Mouse (Mus musculus) monocyte, adult 2 months (primary cell): Measurements from ENCODE around the gene Ctdsp2.
A peak's percentile ranks its signal among the peaks of the same experiment; 100 is the strongest.

Source experiments
- DNase-seq, 2 experiments: peaks; one replicate each; pipeline ENCODE4 v3.0.0; 2022; ENCODE audit warnings: low spot score in 2 of 2, low read depth in 1 of 2

Gene Ctdsp2

DNA sequence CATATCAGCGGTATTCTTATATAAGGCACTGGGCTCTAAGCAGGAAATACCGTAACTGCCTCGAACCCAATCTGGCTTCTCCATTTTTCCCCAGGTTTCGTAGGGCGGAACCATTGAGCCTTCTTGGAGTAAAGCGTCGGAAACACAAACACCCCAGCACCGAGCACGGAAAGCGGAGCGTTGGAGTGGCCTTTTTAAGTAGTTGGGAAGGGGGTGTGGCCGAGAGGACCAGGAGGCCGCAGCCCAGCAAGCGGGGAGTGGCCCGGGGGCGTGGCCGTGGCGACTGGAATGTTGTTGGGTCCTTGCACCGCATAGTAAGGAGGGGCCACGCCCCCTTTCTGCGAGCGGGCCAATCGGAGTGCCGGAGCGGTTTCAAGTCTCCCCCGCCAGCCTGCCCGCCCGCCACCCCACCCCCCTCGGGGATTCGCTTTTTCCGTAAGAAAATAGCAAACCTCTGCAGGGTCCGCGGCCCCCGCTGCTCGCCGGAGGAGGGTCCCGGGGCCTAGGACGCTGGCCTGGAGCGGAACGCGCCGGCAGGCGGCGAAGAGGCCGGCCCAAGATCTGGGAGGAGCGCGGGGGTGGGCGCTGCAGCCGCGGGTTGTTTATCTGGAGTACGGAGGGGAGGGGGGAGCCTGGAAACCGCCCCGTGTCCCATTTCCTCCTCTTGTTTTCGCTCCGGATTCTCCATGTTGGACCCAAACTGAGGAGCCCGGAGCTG is at the start of gene Ctdsp2:
Gene Ctdsp2, plus strand, starts transcription at position 441 of the 718 bp plus-strand sequence.
- peak; percentile 89 for DNase-seq

DNA sequence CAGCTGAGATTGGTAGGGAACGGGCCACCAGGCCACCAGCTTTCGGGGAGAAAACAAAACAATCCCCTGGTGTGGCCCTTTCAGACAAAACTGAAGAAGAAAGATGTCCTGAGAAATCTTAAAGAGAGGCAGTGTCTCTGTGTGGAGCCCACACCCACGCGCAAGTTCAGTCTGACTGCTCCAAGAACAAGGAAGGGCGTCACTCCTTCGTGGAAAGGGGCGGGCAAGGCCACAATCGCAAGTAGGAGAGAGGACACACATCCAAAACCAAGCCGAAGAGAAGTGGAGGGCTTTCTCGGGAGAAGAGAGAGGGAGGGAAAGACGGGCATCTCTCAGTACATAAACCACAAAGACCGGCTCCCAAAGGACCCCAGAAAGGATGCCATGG is 49.7 kb upstream of the Ctdsp2 start:
- no peak for DNase-seq

DNA sequence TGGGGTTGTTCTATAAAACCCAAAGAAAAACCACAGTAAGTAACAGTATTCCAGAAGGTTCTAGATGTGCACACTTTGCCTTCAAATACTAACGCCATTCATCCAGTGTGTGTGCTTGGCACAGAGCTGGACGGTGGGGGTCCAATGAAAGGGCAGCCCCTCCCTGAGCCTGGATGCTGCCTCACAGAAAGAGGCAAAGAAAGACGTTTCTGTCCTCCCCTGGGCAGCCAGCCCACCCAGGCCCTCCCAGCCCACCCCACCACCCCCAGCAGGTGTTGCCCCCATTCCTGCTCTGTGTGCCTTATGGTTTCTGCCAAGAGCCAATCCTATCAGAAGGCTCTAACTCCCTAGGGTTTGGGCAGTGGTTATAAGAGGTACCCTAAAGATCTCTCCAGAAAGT is 49.0 kb upstream of the Ctdsp2 start:
- no peak for DNase-seq

DNA sequence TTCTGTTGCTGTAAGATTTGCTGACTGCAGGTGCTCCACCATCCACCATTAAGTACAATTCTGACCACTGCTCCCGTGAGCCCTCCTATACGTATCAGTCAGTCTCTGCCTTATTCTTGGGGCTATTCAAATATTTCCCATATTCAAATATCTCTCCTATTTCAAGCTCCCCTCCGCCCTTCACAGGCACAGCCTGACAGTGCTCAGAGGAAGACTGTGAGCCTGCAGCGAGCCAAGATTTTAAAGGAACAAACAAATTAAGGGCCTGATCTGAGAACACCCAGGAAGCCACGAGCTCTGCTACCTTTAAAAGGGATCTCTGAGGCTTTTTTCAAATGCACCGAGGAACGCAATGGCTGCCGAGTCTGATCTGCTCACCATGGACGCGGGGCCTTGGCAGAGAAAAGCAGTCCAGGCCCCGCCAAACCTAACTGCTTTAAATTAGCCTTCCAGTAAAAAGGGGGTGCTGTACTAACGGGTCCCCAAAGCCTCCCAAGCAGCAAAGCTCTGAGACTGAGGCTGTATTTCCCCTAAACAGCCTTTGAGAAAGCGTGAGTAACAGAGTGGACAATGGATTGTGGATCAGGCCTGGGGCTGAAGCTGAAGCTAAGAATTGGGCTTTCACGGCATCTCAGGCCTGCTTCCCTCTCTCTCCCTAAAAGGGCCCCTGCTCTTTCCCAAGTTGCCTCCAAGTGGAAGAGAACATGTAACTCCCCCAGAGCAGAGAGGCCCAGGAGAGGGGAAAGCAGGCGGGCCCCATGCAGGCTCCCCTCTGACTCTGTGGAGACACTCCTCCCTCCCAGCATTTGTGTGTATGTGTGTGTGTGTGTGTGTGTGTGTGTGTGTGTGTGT is 48.0 kb upstream of the Ctdsp2 start:
- DNase-seq: no peak

DNA sequence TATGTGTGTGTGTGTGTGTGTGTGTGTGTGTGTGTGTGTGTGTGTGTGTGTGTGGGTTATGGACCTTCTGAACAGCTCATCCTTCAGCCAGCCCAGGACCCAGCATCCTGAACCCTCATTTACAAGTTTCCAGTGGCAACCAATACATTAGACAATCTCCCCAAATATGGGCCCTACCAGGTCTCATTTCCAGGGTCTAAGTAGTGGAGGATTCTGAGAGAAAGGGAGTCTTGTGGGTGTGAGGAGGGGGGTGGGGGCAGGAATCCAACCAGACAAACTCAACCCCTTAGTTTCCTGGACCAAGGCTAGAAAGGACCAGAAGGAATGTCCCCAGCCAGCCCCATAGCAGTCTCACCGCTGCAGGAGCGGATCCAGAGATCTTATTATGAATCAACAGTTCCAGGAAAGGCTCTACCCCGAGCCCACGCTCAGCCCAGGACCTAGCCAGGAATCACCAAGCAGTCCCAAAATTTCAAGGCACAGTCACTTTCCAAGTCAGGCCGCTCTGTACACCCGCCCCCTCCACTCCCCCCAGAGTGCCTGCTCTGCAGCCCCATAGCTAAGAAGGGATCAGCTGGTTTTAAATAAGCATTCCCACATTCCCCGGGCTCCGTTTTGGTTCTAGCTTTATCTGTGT is 47.3 kb upstream of the Ctdsp2 start:
- DNase-seq: no peak

DNA sequence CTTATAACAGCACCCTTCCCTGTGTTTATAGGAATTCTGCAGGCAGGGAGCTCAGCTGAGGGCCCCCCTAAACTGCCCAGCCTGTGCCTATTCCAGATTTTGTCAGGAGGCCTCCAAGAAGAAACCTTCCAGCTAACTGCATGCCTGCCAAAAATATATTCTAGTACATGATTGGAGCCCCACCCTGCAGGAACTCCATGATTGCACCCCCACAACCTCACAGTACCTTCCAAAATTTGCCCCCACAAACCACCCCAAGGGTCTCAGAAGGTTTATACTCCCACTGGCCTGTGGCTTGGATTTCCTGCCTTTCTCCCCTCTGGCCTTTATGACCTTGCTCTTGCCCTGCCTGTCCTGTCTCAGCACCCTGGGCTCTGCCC is 46.8 kb upstream of the Ctdsp2 start:
- no peak for DNase-seq

DNA sequence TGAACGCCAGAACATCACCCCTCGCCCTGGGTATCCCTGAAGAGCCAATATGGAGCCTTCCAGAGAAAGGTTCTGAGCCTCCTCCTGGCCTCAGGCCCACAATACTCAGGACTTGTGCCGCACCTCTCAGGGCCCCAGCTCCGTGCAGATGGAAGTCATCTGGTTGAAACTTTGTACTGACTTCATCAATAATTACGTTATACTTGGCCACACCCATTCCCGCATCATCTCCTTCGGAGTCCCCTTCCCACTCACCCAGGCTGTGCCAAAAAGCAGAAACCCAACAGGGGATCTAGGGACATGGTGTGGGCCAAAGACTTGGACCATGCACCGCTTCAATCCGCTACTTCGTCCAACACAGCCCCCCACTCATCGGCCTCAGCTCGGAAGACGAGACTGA is 44.0 kb upstream of the Ctdsp2 start:
- DNase-seq: no peak

DNA sequence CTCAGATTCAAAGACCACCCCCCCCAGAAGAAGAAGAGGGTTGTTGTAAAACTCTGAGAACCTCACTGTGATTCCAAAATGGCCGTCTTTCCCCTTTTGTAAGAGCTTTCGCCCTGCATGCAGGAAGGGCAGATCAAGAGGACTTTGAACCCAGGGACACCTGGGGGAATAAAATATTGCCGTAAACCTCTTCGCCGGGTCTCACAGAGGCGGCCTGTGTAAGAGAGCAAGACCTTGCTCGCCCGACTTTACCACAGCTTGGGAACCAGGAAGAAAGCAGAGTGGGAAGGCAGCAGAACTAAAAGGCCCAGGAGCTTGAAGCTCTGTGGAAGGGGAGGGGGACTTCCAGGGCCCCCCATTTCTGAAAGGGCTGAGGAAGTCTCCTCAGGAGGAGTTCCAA is 43.4 kb upstream of the Ctdsp2 start:
- no peak for DNase-seq

DNA sequence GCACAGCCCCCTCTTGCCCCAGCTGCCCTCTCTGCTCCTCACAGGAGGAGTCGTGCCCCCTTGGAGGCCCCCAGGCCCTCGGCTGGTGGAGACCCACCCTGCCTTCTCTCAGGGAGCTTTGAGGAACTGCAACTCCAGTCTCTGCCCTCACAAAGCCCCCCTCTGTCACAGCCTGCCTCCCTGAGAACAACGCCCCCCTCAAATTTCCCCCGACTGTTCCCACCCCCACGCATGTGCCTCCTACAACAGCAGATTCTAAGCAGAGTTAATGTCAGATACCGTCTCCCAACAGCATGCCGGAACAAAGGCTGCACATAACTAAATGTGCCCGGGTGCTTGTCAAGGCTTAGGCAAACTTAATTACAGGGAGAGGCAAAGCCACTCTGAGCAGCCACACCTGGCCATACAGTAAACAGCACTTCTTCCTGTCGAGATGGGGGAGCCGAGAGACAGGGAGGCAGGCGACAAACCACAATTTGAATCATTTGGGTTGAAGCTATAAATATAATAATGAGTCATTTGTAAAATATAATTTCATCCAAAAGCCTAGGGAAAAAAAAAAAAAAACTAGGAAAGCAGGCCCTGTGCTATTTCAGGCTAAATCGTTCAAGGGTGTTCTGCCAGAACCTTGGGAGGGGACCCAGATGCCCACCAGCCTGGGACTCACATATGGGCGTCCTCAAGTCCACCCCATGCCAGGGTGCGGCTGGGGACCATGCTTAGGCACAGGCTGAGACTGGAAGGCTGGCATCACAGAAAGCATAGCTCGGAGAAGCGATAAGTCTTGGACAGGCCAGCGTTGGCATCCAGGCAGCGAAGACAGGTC is 42.7 kb upstream of the Ctdsp2 start:
- DNase-seq: no peak

DNA sequence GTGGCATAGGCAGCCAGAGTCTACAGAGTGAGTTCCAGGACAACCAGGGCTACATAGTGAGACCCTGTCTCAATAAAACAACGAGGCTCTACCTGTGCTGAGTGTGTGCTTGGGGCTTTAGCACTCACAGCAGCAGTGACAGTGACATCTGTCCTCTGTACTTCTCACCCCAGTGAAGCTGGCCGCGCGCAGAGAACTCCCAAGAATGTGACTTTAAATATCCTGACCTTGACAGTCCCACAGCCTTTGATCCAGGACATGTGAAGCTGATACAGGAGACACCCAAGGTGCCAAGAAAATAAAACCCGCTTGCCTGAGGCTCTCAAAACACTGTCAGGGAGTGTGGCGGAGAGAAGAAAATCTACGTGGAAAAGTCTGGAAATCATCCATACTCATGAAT is 37.6 kb upstream of the Ctdsp2 start:
- DNase-seq: no peak

DNA sequence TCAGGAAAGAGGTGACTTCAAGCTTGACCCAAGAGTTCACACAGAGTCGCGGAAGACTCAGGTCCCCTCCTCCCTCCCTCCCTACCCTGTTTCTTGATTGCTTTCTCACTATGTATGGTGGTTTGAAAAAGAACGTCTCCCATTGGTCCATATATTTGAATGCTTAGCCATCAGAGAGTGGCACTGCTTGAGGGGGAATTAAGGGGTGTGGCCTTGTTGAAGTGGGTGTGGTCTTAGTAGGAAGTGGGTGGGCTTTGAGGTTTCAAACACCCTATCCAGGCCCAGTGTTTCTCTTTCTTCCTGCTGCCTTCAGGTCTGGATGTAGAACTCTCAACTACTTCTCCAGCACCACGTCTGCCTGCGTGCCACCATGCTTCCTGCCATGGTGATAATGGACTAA is 33.0 kb upstream of the Ctdsp2 start:
- DNase-seq: no peak

DNA sequence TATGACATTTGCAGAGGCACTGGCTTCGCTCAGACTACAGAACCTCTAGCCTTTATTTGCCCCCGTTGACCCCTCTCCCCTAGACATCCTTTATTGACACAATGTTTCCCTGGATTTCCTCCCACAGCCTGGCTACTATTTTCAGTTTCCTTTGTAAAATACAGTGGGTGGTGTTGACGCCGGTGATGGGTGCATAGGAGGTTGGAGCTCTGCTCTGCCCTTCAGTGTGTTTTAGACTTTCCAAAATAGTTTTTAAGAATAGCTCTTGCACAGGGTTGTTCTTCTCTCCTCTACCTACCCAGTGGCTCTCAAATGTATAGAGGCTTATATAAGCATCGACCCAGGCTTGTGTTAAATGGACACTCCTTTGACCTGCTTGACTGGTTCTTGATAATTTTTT is 28.7 kb upstream of the Ctdsp2 start:
- DNase-seq: no peak

DNA sequence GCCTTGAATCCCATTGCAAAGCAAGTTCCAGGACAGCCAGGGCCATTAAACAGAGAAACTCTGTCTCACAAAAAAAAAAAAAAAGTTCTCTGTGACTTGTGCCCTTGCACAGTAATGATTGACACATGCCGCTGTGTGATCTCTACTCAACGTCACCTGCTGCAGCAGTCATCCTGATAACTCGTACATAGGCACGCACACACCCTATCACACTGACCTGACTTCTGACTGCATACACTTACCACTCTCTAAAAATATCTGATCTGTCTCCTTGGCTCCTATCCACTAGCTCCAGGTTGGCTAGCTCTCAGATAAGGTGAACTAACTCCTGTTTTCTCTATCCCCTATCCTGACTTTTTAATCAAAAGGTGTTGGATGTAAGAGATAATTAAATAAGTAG is 27.9 kb upstream of the Ctdsp2 start:
- DNase-seq: no peak

DNA sequence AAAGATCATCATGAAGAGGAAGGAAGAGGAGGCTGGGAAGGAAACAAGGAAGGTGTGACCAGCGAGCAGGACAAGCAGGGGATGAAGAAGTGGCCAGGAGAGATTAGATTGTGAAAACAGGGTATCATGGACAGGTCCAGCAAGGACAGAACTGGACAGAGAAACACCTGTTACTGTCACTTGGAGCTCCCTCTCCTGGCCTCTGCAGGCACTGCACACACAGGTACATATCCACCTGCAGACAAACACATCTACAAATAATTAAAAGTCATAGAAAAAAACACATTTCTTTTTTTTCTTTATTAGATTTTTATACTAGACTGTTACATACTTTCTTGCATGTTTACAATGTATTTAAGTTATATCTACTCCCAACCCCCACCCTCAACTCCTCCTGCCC is 26.1 kb upstream of the Ctdsp2 start:
- DNase-seq: no peak

DNA sequence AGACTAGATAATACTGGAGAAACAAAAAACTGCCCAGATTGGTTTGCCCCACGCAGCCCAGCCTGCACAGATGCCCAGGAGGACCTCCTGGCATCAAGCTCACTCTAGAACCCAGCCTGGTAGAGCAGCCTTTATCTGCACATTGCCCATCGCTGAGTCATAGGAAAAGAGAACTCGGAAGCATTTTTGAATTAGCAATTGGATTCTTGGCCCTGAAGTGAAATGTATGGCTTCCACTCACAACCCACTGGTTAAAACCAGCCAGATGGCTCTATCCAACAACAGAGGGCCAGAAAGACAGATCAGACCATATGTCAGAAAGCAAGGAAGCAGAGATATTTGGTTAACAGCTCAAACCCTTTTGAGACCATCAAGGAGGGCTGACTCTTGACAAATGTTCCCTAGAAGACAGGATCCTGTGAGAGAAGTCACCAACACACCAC is 25.5 kb upstream of the Ctdsp2 start:
- no peak for DNase-seq

DNA sequence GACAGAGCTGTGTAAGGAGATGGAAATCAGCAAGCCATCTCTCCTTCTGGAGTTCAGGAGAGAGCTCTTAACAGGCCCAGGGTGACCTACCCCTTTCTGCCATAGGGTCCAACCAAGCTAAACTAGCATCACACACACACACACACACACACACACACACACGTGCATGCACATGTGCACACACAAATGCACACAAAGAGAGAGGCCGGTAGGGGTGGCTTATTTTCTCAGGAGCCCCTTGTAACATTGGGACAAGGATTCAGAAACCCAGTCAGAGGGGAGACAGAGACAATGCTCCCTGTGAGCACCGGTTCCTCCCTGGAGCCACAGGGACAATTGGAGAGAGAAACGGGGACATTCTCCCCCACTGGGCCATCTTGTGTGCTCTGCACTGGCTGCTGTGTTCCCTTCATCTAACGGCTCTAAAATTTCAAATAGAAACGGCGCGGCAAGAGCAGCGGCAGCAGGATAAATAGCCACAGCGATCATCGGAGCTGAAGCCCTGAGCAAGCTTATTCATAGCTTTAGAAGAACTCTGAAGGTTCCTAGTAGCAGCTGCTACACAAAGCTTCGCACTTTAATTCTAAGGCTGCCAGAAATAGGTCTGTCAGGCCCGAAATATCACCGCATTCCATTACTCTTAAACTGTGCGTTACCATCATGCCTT is 21.7 kb upstream of the Ctdsp2 start:
- DNase-seq: no peak

DNA sequence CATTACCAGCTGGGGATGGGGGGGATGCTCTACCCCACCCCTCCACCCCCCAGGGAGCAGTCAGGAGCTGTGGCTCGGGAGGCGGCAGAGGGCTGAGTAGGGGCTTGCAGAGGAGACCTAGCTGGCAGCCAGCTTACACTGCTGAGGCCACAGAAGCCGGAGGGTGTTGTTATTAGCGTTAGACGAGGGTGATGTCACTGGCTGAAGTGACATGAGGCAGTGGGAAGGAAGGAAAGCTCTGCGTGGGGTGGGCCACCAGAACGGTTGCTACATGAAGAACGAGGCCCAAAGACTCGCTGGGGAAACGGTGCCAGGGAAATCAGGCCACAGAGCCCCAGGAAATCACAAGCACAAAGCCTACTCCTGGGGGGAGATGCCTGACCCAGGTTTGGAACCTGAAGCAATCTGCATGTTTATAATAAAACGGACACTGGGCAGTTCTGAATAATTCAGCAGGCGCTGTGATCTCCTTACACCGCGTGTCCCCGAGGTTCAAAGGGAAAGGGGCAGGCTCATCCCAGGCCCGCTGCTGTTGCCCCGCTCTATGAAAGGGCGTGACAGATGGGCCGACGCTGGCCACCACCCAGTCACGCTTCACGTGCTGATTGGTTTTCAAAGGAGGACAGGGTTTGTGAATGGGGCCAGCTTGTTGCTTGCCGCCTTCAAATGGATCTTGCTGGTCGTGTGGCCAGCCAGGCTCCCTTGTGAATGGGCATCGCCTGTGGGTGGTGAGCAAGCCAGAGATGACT is 21.0 kb upstream of the Ctdsp2 start:
- no peak for DNase-seq

DNA sequence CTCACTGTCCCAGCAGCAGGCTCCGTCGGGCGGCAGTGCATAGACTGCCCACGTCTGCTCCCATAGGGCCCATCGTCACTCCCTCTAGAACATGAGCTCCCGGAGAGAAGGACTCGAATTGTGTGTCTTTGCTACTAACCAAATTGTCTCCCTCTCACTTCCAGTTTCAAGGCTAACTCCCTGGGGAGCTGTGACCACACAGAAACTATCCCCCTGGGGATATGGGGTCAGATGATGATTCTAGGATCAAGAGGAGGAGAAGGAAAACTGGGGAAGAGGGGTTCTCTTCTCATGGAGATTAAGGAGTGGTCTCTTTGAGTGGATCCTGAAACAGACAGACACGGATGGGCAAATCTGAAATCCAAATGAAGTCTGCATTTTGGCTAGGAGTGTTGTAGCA is 18.0 kb upstream of the Ctdsp2 start:
- no peak for DNase-seq

DNA sequence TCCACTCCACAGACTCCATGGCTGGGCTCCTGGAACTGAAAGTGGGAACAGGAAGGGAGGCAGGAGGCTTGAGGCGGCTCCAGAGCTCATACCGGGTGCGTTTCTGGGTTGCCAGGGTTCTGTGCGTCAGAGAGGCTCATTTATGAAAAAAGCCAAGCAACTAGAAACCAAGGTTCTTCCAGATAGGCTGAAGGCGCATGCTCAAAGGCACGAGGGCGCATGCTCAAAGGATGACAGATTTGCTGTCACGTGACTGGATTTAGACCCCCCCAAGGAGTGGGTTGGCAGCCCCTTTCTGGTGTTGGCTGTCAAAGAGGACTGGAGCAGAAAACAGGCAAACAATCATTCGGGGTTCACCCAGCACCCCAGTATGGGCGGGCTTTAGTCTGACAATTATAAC is 16.8 kb upstream of the Ctdsp2 start:
- DNase-seq: no peak
